Mouse (Mus musculus): Measurements from ENCODE around the gene Gm17019. TPM values are rescaled to one million over a fixed set of nuclear protein-coding genes. Genes with fewer than 3 reads are reported as not detected.
"Not testable (repeated sequence)": the region's sequence is repeated elsewhere in the genome, so short reads cannot be mapped to it uniquely, and the experiment has no call there.

The Gm17019 gene
- total and polyA plus RNA-seq, 2 experiments from 2014 or later, result not detected

DNA sequence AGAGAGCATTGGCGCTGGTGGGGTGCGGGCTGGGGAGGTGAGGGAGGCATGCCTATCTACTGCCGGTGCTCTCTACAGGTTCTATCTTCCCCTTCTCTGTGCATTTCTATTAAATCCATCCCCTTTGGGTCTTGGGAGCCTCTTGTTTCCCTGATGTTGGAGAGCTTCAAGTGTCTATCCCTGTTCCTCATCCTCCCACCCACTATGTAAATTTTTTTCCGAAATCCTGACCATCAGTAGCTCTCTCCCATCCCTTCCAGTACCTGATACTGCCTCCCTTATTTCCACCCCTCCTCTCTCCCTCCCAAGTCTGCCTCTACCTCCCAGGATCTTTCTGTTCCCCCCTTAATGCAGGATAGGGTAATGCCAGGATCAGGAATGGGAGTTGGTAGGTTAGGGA lies 7.2 kb upstream of the Gm17019 start:
- not testable (repeated sequence) for H3K9me3 ChIP-seq (ENCODE audit: low read length); H3K4me3 ChIP-seq (ENCODE audit: low read length); H3K9ac ChIP-seq (replicated peaks; ENCODE audit: low read length); H3K27me3 ChIP-seq (ENCODE audit: insufficient read depth, low read length); H3K4me2 ChIP-seq (ENCODE audit: low read depth, low read length); H3K4me1 ChIP-seq (ENCODE audit: insufficient read depth, low read length); H3K36me3 ChIP-seq (ENCODE audit: insufficient read depth, low read length); H3K27ac ChIP-seq
- ATAC-seq (peak; percentile 93), DNase-seq (ENCODE audit: low spot score) (peak; percentile 2)
- WGBS, result 80% methylated on average over 4 of the region's 4 CpGs

DNA sequence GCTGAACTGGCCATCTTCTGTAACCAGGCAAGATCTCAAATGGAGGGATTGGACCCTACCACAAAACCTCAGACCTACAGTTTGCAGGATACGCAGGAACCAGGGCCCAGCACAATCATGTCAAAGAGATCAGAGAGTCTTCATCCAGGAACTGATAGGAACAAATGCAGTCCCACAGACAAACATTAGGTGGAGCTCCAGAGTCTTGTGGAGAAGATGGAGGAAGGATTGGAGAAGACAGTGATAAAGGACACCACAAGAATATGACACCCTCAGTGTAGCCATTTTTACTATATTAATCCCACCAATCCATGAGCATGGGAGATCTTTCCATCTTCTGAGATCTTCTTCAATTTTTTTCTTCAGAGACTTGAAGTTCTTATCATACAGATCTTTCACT lies 8.5 kb downstream of the Gm17019 start:
- H3K4me3 ChIP-seq (ENCODE audit: low read length); H3K9ac ChIP-seq (replicated peaks; ENCODE audit: low read length); DNase-seq (ENCODE audit: low spot score); ATAC-seq; H3K27me3 ChIP-seq (ENCODE audit: insufficient read depth, low read length); H3K4me1 ChIP-seq (ENCODE audit: insufficient read depth, low read length); H3K27ac ChIP-seq; H3K4me2 ChIP-seq (ENCODE audit: low read depth, low read length); H3K36me3 ChIP-seq (ENCODE audit: insufficient read depth, low read length): not testable (repeated sequence)
- H3K9me3 ChIP-seq (ENCODE audit: low read length), result peaks cover 18% of the 10 kb centered on the region
- WGBS, result 88% methylated on average over 1 of the region's 1 CpGs

DNA sequence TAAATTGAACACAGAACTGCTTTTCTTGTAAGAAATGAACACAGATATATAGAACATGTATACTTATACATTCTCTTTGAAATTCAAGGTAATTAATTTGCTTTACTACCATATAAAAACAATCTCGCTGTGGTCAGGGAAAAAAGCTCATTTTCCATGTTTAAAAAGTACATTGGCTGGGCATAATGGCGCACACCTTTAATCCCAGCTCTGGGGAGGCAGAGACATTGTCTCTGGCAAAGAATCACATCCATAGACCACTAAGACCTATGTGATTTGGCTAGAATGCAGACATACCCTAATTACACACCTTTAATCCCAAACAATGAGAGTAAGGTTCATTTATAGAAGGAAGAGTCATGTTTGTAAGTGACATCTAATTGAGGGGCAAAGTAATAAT lies 12.7 kb downstream of the Gm17019 start:
- 69% methylated on average over 2 of the region's 2 CpGs for WGBS
- DNase-seq (ENCODE audit: low spot score); H3K27me3 ChIP-seq (ENCODE audit: insufficient read depth, low read length); H3K36me3 ChIP-seq (ENCODE audit: insufficient read depth, low read length); H3K4me1 ChIP-seq (ENCODE audit: insufficient read depth, low read length); H3K27ac ChIP-seq; H3K4me3 ChIP-seq (ENCODE audit: low read length); H3K4me2 ChIP-seq (ENCODE audit: low read depth, low read length); ATAC-seq; H3K9ac ChIP-seq (replicated peaks; ENCODE audit: low read length): not testable (repeated sequence)
- H3K9me3 ChIP-seq (ENCODE audit: low read length), result peaks cover 16% of the 10 kb centered on the region

DNA sequence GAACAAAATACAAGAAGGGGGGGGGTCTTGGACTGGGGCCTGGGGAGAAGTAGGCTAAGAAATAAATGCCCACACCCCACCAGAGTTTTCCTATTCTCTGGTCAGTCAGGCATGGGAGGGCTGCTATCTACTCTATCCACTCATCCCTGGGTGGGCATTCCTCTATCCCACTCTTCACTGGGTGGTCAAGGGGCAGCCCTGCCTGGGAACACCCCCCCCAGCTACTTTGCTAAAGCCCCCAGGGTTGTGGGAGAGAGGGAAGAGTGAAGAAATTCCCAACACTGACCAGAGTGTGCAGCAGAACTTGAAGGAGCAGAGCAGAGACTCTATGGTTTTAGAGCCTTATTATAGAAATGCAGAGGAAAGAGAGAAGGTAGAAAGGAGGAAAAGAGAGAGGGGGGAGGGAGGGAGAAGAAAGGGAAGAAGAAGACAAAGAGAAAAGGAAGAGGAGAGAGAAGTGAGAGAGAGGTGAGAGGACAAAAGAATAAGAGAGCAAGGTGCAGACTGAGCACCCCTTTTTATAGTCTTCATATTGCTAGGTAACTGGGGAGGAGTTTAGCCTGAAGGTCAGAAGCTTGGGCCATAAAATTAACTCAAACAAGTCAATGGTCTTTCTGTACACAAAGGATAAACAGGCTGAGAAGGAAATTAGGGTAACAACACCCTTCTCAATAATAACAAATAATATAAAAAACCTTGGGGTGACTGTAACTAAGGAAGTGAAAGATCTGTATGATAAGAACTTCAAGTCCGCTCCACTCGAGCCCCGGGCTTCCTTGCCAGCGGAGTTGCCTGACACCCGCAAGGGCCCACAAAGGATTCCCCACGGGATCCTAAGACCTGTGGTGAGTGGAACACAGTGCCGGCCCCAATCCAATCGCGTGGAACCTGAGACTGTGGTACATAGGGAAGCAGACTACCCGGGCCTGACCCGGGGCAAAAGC lies 21.9 kb downstream of the Gm17019 start:
- not testable (repeated sequence) for ATAC-seq; H3K9ac ChIP-seq (replicated peaks; ENCODE audit: low read length); H3K4me3 ChIP-seq (ENCODE audit: low read length); H3K9me3 ChIP-seq (ENCODE audit: low read length); H3K27me3 ChIP-seq (ENCODE audit: insufficient read depth, low read length); DNase-seq (ENCODE audit: low spot score); H3K36me3 ChIP-seq (ENCODE audit: insufficient read depth, low read length); H3K4me1 ChIP-seq (ENCODE audit: insufficient read depth, low read length); H3K4me2 ChIP-seq (ENCODE audit: low read depth, low read length); H3K27ac ChIP-seq
- 84% methylated on average over 11 of the region's 11 CpGs for WGBS

DNA sequence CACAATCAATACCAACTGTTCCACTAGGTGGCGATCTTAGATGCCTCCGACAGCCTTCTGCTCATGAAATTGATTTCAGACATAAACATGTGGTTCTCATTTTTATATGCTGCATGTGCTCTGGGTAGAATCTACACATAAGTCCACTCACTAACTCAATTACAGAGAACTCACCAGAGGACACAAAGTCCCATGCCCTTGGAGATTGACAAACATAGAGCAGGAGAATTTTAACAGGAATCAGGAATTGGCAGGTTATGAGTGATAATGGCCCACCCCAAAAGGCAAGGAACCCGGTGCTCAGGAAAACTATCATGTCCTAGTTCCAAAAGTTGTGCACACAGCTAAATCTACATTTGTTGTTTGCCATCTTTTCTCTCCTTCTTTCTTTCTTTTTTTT lies 25.9 kb downstream of the Gm17019 start:
- not testable (repeated sequence) for H3K4me1 ChIP-seq (ENCODE audit: insufficient read depth, low read length); ATAC-seq; H3K9ac ChIP-seq (replicated peaks; ENCODE audit: low read length); H3K27me3 ChIP-seq (ENCODE audit: insufficient read depth, low read length); H3K4me3 ChIP-seq (ENCODE audit: low read length); DNase-seq (ENCODE audit: low spot score); H3K27ac ChIP-seq; H3K4me2 ChIP-seq (ENCODE audit: low read depth, low read length); H3K36me3 ChIP-seq (ENCODE audit: insufficient read depth, low read length)
- WGBS, result 60% methylated on average over 3 of the region's 3 CpGs
- H3K9me3 ChIP-seq (ENCODE audit: low read length), result peaks cover 13% of the 10 kb centered on the region

DNA sequence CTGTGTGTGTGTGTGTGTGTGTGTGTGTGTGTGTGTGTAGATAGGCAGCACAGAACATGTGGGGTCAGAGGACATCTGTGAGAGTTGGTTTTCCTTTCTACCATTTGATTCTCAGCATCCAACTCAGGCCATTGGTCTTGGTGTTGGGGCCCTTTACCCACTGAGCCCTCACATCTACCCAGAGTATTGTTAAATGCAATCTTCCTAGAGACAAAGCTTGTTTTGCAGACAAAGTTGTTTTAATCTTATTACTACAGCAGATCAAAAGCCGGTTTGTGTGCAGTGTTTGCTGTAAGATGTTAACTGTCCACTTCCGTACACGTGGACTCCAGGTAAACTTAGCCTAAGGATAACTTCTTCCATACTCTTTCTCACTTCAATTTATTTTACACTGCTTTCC lies 26.5 kb downstream of the Gm17019 start:
- H3K9ac ChIP-seq (replicated peaks; ENCODE audit: low read length); ATAC-seq; H3K4me1 ChIP-seq (ENCODE audit: insufficient read depth, low read length); H3K27ac ChIP-seq; H3K4me2 ChIP-seq (ENCODE audit: low read depth, low read length); H3K4me3 ChIP-seq (ENCODE audit: low read length); H3K36me3 ChIP-seq (ENCODE audit: insufficient read depth, low read length); H3K27me3 ChIP-seq (ENCODE audit: insufficient read depth, low read length): not testable (repeated sequence)
- WGBS, result 64% methylated on average over 3 of the region's 3 CpGs
- peaks cover 13% of the 10 kb centered on the region for H3K9me3 ChIP-seq (ENCODE audit: low read length)
- DNase-seq (ENCODE audit: low spot score), result peak; percentile 9

DNA sequence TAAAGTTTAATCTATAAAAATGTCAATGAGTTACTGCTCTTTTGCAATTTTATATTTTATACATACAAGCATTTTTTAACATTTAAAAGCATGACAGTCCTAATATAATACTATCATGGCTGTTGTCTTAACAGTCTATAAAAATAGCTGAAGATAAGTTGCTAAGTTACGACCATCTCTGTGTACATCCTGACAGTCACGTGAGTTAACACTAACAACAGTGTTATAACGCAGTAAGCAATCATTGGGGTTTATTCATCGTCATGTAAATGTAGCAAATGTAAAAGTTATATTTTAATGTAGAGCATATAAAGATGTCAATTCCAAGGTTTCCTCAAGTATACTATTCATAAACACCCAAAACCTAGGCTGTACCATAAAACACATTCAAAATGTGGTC lies 27.2 kb downstream of the Gm17019 start:
- ATAC-seq, result peak; percentile 44; the same call in 1 of the 2 replicates
- H3K9me3 ChIP-seq (ENCODE audit: low read length), result peaks cover 11% of the 10 kb centered on the region
- H3K27me3 ChIP-seq (ENCODE audit: insufficient read depth, low read length); H3K4me3 ChIP-seq (ENCODE audit: low read length); H3K27ac ChIP-seq; H3K4me1 ChIP-seq (ENCODE audit: insufficient read depth, low read length); DNase-seq (ENCODE audit: low spot score); H3K9ac ChIP-seq (replicated peaks; ENCODE audit: low read length); H3K36me3 ChIP-seq (ENCODE audit: insufficient read depth, low read length); H3K4me2 ChIP-seq (ENCODE audit: low read depth, low read length): not testable (repeated sequence)
- WGBS, result 71% methylated on average over 2 of the region's 4 CpGs

DNA sequence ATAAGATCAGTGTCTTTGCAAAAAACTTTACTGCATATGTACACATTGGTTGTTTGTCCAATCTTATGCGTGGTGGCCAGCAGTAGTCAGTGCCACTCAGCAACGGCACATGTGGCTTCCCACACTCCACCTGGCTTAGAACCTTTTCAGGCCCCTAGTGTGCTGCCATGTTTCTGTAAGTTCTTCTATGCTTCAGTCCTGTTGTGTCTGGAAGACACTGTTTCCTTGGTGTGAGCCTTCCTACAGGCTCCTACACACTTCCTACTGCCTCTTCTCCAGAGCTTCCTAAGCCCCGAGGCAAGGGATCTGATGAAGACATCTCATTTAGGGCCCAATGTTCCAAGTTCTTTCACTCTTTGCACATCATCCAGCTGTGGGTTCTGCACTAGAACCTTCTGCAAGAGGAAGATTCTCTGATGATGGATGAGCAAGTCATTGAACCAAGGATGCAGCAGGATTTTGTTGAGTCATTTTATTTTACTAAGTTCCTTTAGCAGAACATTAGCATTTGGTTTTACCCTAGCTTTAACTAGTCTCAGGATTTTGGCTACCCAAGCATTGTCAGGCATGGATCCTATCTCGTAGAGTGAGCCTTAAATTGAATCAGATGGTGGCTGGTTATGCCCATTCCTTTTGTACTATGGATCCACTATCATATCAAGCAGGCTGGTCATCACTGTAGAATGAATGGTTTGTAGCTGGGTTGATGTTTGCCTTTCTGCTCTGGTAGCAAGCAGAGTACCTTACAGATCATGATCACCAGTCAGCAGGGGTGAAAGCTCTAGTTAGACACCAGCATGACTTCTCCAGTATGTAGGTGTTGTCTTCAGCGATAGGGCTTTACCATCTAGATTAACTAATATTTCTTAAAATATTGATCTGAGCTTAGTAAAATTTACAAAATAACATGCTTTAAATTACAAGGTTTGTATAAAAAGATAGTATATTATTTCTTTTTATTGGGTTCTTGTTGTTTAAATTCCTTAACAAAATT lies 27.9 kb downstream of the Gm17019 start:
- not testable (repeated sequence) for H3K4me3 ChIP-seq (ENCODE audit: low read length); H3K9ac ChIP-seq (replicated peaks; ENCODE audit: low read length); H3K4me2 ChIP-seq (ENCODE audit: low read depth, low read length); H3K27me3 ChIP-seq (ENCODE audit: insufficient read depth, low read length); DNase-seq (ENCODE audit: low spot score); H3K36me3 ChIP-seq (ENCODE audit: insufficient read depth, low read length); H3K4me1 ChIP-seq (ENCODE audit: insufficient read depth, low read length); H3K27ac ChIP-seq
- WGBS, result 67% methylated on average over 5 of the region's 5 CpGs
- peak; percentile 90 for ATAC-seq
- H3K9me3 ChIP-seq (ENCODE audit: low read length), result peaks cover 14% of the 10 kb centered on the region

DNA sequence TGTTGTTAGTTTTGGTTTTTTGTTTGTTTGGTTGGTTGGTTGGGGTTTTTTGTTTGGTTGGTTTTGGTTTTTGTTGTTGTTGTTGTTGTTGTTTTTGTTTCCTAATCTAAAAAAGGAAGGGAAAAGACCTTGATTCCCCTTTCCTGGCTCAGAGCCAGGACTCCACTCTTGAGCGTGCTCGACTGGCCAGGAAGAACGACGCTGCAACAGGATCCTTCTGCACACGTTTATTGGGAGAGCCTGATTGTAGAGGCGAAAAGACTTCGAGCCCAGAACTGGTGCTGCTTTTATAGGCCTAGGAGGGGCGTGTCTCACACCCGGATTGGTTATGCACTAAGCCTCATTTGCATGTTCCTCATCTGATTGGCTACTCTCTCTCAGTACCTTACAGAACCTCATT lies 34.7 kb downstream of the Gm17019 start:
- not testable (repeated sequence) for DNase-seq (ENCODE audit: low spot score); ATAC-seq; H3K4me3 ChIP-seq (ENCODE audit: low read length); H3K27me3 ChIP-seq (ENCODE audit: insufficient read depth, low read length); H3K4me2 ChIP-seq (ENCODE audit: low read depth, low read length); H3K9ac ChIP-seq (replicated peaks; ENCODE audit: low read length); H3K27ac ChIP-seq; H3K36me3 ChIP-seq (ENCODE audit: insufficient read depth, low read length); H3K4me1 ChIP-seq (ENCODE audit: insufficient read depth, low read length)
- peaks cover 14% of the 10 kb centered on the region; the same call in 1 of the 2 replicates for H3K9me3 ChIP-seq (ENCODE audit: low read length)
- WGBS, result 79% methylated on average over 9 of the region's 9 CpGs

Measured in hindbrain, postnatal 0 days (tissue).